Mouse (Mus musculus) neural tube, embryonic 13.5 days (tissue): ENCODE data around the gene Utrn. TPM values are rescaled to one million over a fixed set of nuclear protein-coding genes. Genes with fewer than 3 reads are reported as not detected.

Experiments used
- polyA plus RNA-seq: library from polyadenylated mRNA; unstranded; fragments of >200 nt; fragmentation: Nextera tagmentation; extraction: Ambion mirVana; gene quantifications from 2 replicates; pipeline ENCODE4 v1.2.1, GENCODE M21; 2015

The Utrn gene
- polyA plus RNA-seq, 1 experiment from 2014 or later = 34.3 TPM

Other genes starting within 250 kb of the Utrn start
- 4.1 and 4.4 TPM in 2 replicates for gene Stx11, start 94.9 kb upstream of the Utrn start, polyA plus RNA-seq
- gene Sf3b5, start 136.0 kb upstream of the Utrn start, polyA plus RNA-seq = 26.3 and 27.3 TPM in 2 replicates
- 35.6 and 52.3 TPM in 2 replicates for gene Plagl1, start 191.1 kb upstream of the Utrn start, polyA plus RNA-seq